Mouse (Mus musculus): ENCODE data around the gene Abl1. TPM values are rescaled to one million over a fixed set of nuclear protein-coding genes. Genes with fewer than 3 reads are reported as not detected.

Abl1 gene
- polyA plus RNA-seq, 1 experiment = 53.1 TPM

DNA sequence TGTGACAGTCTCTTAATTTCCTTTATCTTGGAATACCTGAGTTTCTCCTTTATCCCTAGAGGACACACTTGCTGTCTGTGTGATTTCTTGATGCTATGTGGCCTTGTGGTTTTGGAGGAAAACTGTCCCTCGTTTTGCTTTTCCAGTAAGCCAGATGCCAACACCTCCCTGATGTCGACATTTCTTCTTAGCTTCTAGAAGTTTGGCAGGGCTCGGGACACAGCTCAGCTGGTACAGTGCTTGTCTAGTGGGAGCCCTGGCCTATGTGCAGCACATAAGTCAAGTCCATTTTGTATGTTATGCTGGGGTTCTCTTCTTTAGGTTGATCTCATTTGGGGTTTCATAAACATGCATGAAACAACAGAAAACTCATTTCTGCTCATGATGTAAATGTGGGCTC, 50.9 kb downstream of the Abl1 start:
- peaks cover 12% of the 10 kb centered on the region for H3K4me1 ChIP-seq (ENCODE audit: control insufficient read depth, insufficient read depth, low read length)
- H3K4me3 ChIP-seq (ENCODE audit: insufficient read depth, low read length) = no peak overlapping the region
- H3K27ac ChIP-seq (ENCODE audit: insufficient read depth, low read depth, low read length) = no peak overlapping the region
- TF ChIP-seq POLR2A (IDR thresholded peaks at IDR 0.05; ENCODE audit: borderline replicate concordance, low read depth, low read length) = no peak

DNA sequence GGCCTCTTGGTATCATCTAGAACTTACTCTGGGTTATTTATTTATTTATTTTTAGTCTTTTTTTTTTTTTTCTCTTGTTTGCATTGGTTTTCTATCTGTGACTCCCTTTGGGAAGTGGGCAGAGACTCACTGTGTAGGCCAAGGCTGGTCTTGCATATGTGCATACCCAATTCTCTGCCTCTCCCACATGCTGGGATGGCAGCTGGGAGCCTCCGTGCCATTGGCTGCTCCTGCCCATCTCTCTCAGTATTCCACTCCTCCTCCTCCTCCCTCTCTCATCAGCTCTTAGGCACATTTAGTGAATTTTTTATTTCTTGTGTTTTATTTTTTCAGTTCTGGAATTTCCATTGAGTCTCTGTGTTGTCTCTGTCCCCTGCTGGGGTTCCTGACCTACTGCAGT, 53.6 kb downstream of the Abl1 start:
- peaks cover 12% of the 10 kb centered on the region for H3K4me1 ChIP-seq (ENCODE audit: control insufficient read depth, insufficient read depth, low read length)
- peak overlapping the region; percentile 40; the same call in 1 of the 2 replicates for H3K4me3 ChIP-seq (ENCODE audit: insufficient read depth, low read length)
- no peak overlapping the region for H3K27ac ChIP-seq (ENCODE audit: insufficient read depth, low read depth, low read length)
- TF ChIP-seq CTCF (IDR thresholded peaks at IDR 0.05; ENCODE audit: low read depth, low read length) (no peak), POLR2A (IDR thresholded peaks at IDR 0.05; ENCODE audit: borderline replicate concordance, low read depth, low read length) (no peak)

DNA sequence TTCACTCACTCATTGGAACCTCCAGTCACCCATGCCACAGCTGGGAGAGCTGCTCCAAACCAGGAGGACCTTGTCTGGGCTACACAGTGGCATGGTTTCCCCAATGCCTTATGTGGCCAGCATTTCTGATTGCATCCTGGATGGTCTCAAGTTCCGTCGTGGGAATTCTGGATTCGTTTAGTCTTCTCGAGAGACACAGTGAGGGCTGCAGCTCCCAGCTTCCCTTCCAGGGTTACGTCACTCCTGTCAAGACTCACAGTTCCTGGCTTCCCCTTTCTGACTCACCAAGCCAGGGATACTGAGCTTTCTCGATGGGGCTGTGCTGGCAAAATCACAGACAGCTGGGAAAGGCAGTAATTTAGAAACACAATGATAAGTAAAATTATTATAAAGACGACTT, 54.0 kb downstream of the Abl1 start:
- peaks cover 12% of the 10 kb centered on the region for H3K4me1 ChIP-seq (ENCODE audit: control insufficient read depth, insufficient read depth, low read length)
- no peak overlapping the region for H3K27ac ChIP-seq (ENCODE audit: insufficient read depth, low read depth, low read length)
- TF ChIP-seq POLR2A (IDR thresholded peaks at IDR 0.05; ENCODE audit: borderline replicate concordance, low read depth, low read length) (no peak), CTCF (IDR thresholded peaks at IDR 0.05; ENCODE audit: low read depth, low read length) (no peak)
- H3K4me3 ChIP-seq (ENCODE audit: insufficient read depth, low read length) = peak overlapping the region; percentile 40

DNA sequence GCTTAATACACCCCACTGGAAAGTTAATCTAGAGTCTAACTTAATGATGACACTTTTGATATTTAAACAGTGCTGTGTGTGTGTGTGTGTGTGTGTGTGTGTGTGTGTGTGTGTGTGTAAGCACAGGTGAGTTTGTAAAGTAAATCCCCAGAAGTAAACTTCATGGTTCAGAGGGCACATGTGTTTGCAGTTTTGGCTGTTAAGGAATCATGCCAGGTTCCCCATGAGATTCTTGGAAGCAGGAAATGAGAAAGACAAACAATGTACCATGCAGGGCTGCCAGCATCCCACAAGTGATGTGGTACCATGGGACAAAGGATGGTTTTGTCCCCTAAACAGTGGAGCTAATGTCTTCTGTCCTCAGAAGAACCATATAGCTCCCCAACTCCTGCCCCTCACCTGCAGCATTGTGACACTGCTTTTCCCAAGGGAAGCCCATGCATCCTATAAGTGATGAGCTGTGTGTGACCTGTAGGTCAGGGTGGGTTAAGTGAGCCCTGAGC, 57.6 kb downstream of the Abl1 start:
- no peak for TF ChIP-seq POLR2A (IDR thresholded peaks at IDR 0.05; ENCODE audit: borderline replicate concordance, low read depth, low read length)
- no peak for TF ChIP-seq CTCF (IDR thresholded peaks at IDR 0.05; ENCODE audit: low read depth, low read length)
- peaks cover 10% of the 10 kb centered on the region for H3K4me1 ChIP-seq (ENCODE audit: control insufficient read depth, insufficient read depth, low read length)
- H3K27ac ChIP-seq (ENCODE audit: insufficient read depth, low read depth, low read length) = no peak overlapping the region
- H3K4me3 ChIP-seq (ENCODE audit: insufficient read depth, low read length) = no peak overlapping the region

DNA sequence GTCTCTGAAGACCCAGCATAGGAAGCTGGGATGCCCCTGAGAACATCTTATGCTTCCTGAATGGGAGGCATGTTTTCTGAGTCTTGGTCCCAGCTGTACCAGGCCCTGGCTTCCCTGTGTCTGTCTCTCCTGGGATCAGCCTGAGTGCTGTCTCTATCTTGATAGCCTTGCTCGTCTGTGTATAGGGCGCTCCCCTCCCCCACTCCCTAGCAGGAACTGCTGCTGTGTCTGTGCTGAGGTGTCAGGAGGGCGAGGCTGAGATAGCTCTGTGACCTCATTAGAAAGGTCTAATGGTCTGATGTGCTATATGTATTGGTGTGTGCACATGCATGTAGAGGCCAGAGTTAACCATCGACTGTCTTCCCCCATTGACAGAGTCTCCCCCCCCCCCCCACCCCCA, 58.7 kb downstream of the Abl1 start:
- no peak overlapping the region for H3K4me3 ChIP-seq (ENCODE audit: insufficient read depth, low read length)
- peaks cover 8% of the 10 kb centered on the region for H3K4me1 ChIP-seq (ENCODE audit: control insufficient read depth, insufficient read depth, low read length)
- TF ChIP-seq CTCF (IDR thresholded peaks at IDR 0.05; ENCODE audit: low read depth, low read length) = no peak
- no peak for TF ChIP-seq POLR2A (IDR thresholded peaks at IDR 0.05; ENCODE audit: borderline replicate concordance, low read depth, low read length)
- H3K27ac ChIP-seq (ENCODE audit: insufficient read depth, low read depth, low read length) = no peak overlapping the region

DNA sequence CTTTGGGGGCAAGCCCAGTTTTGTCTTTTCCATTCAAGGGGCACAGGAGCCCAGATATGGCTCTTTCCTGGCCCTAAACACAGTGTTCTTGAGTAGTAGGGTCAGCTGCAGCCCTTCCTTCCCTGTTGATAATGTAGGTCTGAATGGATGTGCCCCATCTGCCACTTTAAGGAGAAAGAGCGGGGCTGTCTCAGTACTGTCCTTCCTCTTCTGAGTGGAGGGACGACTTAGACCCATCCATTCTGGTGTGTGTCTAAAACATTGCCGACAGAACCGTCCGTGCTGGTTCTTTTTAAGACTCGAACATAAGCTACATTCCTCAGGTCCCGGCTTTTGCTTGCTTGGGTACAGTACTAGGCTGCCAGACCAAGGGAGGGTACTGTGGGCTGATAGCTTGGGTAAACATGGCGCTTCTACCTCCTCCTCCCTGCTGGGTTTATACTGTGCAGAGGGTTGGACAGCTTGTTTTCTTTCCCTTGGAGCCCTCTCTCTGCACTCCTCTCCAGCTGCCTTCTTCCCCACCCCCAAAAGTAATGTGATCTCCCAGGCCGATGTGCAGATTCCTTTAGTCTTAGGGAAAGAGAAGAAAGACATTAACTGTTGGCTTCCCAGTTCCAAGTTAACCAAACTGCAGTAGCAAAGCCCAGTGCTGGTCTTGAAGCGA, 61.0 kb downstream of the Abl1 start:
- no peak overlapping the region for H3K27ac ChIP-seq (ENCODE audit: insufficient read depth, low read depth, low read length)
- H3K4me1 ChIP-seq (ENCODE audit: control insufficient read depth, insufficient read depth, low read length) = no peaks in the 10 kb centered on the region
- no peak for TF ChIP-seq CTCF (IDR thresholded peaks at IDR 0.05; ENCODE audit: low read depth, low read length)
- TF ChIP-seq POLR2A (IDR thresholded peaks at IDR 0.05; ENCODE audit: borderline replicate concordance, low read depth, low read length) = no peak
- H3K4me3 ChIP-seq (ENCODE audit: insufficient read depth, low read length) = no peak overlapping the region

DNA sequence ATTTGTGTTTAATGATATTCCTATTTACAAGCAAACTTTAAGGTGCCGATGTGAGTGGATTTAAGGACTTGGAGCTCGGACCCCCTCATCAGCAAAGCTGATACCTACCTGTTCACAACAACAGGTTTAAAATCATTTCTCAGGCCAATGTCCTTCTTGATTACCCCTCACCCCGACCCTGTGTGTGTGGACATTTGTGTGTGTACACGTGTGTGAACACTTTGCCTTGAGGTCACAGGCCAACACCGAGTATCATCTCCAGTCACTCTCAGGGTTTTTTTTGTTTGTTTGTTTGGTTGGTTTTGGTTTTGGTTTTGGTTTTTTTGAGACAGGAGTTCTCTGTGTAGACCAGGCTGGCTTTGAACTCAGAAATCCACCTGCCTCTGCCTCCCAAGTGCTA, 62.0 kb downstream of the Abl1 start:
- H3K4me3 ChIP-seq (ENCODE audit: insufficient read depth, low read length) = no peak overlapping the region
- TF ChIP-seq POLR2A (IDR thresholded peaks at IDR 0.05; ENCODE audit: borderline replicate concordance, low read depth, low read length) (no peak), CTCF (IDR thresholded peaks at IDR 0.05; ENCODE audit: low read depth, low read length) (no peak)
- H3K4me1 ChIP-seq (ENCODE audit: control insufficient read depth, insufficient read depth, low read length) = no peaks in the 10 kb centered on the region
- no peak overlapping the region for H3K27ac ChIP-seq (ENCODE audit: insufficient read depth, low read depth, low read length)

DNA sequence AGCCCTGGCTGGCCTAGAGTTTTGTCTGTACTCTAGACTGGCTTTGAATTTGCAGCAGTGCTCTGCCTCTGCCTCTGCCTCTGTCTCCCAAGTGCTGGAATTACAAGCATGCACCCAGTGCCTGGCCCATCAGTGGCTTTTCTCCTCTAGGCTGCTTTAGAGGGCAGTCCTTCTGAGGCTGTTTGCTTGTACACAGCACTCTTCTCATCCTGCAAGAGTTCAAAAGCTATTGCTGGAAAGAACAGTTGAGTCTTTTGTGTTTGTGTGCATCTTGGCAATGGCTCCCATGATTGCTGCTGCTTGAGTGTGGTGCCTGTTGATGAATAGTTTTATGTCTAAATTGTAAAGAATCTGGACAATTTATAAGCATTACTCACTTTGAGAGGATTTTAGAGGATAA, 69.3 kb downstream of the Abl1 start:
- no peak for TF ChIP-seq CTCF (IDR thresholded peaks at IDR 0.05; ENCODE audit: low read depth, low read length)
- no peak for TF ChIP-seq POLR2A (IDR thresholded peaks at IDR 0.05; ENCODE audit: borderline replicate concordance, low read depth, low read length)
- Histone ChIP-seq H3K4me1 (ENCODE audit: control insufficient read depth, insufficient read depth, low read length) (peaks cover 19% of the 10 kb centered on the region), H3K27ac (ENCODE audit: insufficient read depth, low read depth, low read length) (no peak overlapping the region), H3K4me3 (ENCODE audit: insufficient read depth, low read length) (no peak overlapping the region)

DNA sequence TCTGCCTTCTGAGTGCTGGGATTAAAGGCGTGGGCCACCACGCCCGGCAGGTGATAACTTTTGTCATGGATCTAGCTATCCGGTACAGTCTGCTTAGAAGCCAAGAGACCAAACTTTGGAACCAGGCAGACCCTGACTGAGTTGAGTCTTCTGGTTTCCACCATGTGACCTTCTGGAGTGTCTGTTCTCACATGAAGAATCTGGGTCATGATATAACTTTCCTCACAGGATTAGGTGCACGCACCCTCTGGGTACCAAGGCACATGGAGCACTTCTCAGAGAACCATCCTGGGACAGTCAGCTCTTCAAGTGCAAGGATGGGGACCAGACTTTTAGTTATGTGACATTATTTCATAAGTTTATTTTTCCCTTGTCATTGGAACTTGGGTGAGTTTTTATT, 70.8 kb downstream of the Abl1 start:
- TF ChIP-seq POLR2A (IDR thresholded peaks at IDR 0.05; ENCODE audit: borderline replicate concordance, low read depth, low read length) (no peak), CTCF (IDR thresholded peaks at IDR 0.05; ENCODE audit: low read depth, low read length) (no peak)
- Histone ChIP-seq H3K4me3 (ENCODE audit: insufficient read depth, low read length) (peak overlapping the region; percentile 96; the same call in 1 of the 2 replicates), H3K27ac (ENCODE audit: insufficient read depth, low read depth, low read length) (no peak overlapping the region), H3K4me1 (ENCODE audit: control insufficient read depth, insufficient read depth, low read length) (peaks cover 29% of the 10 kb centered on the region)

DNA sequence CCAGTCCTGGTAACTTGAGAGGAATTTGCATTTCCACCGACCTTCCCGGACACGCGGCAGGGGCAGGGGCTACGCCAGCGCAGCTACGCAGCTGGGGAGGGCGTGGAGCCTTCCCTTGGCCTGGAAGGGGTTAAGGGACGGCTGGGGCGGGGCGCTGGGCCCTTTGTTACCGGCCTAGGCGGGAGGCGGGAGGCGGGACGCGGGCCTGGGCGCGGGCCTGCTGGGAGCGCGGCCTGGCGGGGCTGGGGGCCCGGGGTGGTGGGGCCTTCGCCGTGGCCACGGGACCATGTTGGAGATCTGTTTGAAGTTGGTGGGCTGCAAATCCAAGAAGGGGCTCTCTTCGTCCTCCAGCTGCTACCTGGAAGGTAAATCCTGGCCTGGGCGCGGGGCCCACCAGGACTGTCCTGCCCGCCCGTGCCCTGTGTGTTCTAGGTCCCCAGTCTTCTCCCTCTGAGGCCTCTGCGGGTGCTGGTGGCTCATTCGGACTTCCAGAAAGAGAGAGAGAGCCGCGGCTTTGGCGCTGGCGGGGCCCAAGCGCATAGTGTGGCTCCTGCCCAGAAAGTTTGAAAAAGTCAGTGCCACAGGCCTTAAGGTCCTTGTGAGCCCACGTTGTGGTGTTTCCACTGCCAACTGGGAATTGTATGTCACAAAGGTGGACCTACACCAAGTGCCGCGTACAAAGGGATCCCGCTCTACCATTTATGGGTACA, 71.7 kb downstream of the Abl1 start:
- H3K27ac ChIP-seq (ENCODE audit: insufficient read depth, low read depth, low read length) = peak overlapping the region; percentile 75

More for the DNA sequence above, 71.7 kb downstream of the Abl1 start:
- TF ChIP-seq CTCF (IDR thresholded peaks at IDR 0.05; ENCODE audit: low read depth, low read length) = no peak
- TF ChIP-seq POLR2A (IDR thresholded peaks at IDR 0.05; ENCODE audit: borderline replicate concordance, low read depth, low read length) = no peak
- Histone ChIP-seq H3K4me1 (ENCODE audit: control insufficient read depth, insufficient read depth, low read length) (peaks cover 37% of the 10 kb centered on the region), H3K4me3 (ENCODE audit: insufficient read depth, low read length) (peak overlapping the region; percentile 96)
